Mouse (Mus musculus): ENCODE measurements around the gene Ifitm1.
"Not testable (repeated sequence)": the region's sequence is repeated elsewhere in the genome, so short reads cannot be mapped to it uniquely, and the experiment has no call there.

Ifitm1 gene

GRCm38 (mm10) chr7:140951051-140951450 lies 16.0 kb upstream of the Ifitm1 start:
- DNase-seq (ENCODE audit: low read depth): no peak

- no peak for DNase-seq (ENCODE audit: low read depth)
Measured at GRCm38 (mm10) chr7:140951765-140952164, 15.3 kb upstream of the Ifitm1 start.

- DNase-seq (ENCODE audit: low read depth): no peak
Measured at GRCm38 (mm10) chr7:140952441-140952840, 14.6 kb upstream of the Ifitm1 start.

DNA sequence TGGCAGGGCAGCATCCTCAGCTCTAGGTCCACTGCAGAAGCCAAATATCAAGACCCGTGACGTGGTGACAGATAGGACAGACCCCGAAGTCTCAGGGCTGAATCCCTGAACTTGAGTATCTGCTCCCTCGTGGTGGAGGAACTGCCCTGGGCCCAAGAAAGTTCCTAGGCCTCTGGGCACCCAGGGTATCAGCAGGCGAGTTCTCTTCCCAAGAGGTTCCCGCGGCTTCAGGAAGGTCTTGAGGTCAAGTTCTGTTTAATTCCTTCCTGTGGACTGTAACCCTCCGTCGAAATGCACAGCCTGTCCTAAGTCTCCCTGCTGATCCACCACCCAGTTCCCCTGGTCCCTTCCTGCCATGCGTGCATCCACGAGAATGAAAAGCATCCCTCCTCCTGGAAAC lies 13.9 kb upstream of the Ifitm1 start:
- no peak for DNase-seq (ENCODE audit: low read depth)

GRCm38 (mm10) chr7:140953800-140954732 lies 13.0 kb upstream of the Ifitm1 start:
- DNase-seq (ENCODE audit: low read depth): no peak

- DNase-seq (ENCODE audit: low read depth): no peak
Measured at GRCm38 (mm10) chr7:140954733-140955071, 12.3 kb upstream of the Ifitm1 start.

DNA sequence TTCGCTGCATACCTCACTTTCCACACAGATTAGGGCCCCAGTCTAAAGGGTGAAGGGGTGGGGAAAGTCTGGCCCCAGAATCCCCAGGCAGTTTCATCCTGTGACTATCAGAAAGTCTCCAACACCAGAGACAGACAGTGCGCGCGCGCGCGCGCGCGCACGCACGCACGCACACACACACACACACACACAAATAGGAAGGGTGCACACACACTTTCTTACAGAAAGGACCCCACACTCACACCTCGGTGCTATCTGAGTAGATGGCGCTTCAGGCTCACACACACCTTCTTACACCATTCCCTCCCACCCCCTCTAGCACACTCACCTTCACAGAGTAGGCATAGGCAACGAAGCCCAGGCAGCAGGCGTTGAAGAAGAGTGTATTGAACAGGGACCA lies 11.7 kb upstream of the Ifitm1 start:
- DNase-seq (ENCODE audit: low read depth): peak; percentile 17

- peak; percentile 40 for DNase-seq (ENCODE audit: low read depth)
Measured at GRCm38 (mm10) chr7:140955758-140956555, 11.1 kb upstream of the Ifitm1 start, which contains the start of the genes Gm45717 and Ifitm2. TSS of gene Gm45717 (minus strand) at chr7:140955937. TSS of gene Ifitm2 (minus strand) at chr7:140955987.

DNA sequence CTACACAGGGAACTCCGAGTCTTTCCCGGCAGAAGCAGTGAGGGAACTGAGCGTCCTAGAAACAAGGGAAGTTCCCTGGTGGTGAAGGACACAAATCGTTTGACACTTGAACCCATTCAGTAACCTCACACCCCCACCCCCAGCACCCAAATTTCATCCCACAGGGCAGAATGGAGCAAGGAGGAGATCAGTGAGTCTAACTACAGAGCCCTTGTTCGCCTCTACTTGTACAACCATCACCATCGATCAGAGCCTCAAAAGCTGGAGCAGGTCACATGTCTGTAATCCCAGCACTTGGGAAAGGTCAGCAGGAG lies 10.5 kb upstream of the Ifitm1 start:
- DNase-seq (ENCODE audit: low read depth): no peak

- DNase-seq (ENCODE audit: low read depth): peak; percentile 31
Measured at GRCm38 (mm10) chr7:140959181-140959901, 7.7 kb upstream of the Ifitm1 start.

- DNase-seq (ENCODE audit: low read depth): no peak
Measured at GRCm38 (mm10) chr7:140960026-140960425, 7.0 kb upstream of the Ifitm1 start.

- no peak for DNase-seq (ENCODE audit: low read depth)
Measured at GRCm38 (mm10) chr7:140961416-140961815, 5.6 kb upstream of the Ifitm1 start.

- DNase-seq (ENCODE audit: low read depth): no peak
Measured at GRCm38 (mm10) chr7:140962733-140963132, 4.3 kb upstream of the Ifitm1 start.

- no peak for DNase-seq (ENCODE audit: low read depth)
Measured at GRCm38 (mm10) chr7:140967862-140968591, 1.0 kb downstream of the Ifitm1 start.

DNA sequence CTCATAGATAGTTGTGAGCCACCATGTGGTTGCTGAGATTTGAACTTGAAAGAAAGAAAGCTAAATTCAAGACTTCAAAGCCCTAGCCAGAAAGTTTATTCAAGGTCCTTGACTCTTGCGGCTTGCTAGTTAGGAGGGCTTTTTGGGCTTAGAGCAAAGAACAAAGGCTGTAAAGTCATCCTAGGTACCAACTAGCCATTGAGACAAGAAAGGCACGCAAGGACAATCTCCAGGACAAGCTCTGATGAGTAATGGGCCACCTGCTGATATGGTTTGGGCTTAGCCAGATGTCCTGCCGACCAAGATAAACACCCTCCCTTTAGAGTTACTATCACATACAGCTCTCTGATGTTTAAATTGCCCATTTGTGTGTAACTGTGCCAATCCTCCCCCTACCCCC lies 1.7 kb downstream of the Ifitm1 start:
- not testable (repeated sequence) for DNase-seq (ENCODE audit: low read depth)

DNA sequence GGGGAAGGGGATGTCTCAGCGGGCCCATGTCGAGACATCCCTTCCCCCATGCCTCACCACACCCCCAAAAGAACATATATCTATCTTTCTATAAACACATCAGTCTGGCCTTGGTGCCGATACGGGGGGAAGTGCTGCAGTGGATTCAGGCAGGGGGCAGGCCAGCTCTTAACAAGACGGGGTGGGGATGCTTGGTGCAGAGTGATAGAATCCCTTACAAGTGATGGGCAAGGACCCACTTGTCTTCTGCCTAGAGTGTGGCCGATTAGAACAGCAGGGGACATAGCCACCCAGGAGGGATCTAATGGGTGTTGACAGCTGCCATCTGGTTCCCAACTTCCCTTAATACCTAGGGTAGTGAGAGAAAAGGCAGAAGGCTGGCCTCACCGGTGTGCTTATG lies 3.9 kb downstream of the Ifitm1 start:
- DNase-seq (ENCODE audit: low read depth): no peak

DNA sequence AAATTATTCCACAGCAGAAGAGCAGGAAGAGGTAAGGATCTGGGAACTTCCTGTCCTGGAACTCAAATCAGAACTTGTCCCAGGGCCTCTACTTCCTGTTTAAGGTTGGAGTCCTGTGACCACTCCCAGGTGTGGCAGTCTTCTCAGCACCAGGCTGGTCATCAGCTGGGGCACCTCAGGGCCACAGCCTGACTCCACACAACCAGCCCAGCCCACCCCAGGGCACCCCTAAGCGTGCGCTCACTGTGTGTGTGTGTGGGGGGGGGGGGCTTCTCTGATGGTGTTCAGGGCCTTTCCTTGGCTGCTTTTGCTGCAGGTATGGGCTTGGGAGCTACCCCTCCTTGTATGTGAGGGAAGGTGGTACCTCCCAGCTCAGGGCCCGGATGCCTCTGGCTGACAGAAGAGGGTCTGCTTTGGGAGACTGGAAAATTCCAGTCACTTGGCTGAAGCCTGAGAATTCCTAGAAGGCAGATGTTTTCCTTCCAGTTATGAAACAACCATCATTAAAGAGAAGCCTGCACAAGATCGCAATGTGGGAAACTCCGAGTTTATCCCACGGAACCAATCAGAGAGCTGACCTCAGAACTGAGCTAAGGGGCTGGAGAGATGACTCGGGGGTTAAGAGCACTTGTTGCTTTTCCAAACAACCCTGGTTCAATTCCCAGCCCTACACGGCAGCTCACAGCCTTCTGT lies 4.6 kb downstream of the Ifitm1 start:
- no peak for DNase-seq (ENCODE audit: low read depth)

DNA sequence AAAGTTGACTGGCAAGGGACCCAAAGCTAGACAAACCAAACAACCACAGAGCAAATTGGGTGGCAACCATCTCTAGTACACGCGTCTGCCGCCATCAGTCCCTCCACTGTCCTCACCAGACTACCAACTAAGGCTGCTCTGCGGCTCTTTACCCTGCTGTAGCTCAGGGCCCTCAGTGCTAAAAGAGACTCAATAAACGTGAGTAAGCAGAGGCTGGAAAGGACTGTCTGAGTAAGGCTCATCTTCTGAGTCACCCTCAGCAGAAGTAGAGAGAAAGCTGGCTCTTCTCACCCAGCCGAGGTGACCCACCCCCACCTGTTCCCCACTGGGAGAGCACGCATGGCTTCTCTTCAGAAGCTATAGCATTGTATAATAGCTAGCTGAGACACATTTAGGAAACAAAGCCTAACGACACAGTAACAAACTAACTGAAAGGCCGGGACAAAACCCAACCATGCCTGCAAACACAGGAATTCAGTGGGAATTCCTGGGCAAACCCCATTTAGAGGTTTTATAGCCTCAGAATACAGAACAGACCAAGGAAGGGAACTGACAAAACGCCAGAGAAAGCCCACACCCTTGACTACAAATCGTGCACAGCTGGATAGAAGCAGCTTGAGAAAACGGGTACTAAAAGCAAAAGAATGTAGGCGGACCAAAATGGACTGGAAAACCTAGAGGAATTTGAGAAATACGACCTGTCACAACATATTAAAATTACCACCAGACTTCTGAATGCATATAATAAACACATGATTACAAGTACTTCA lies 6.6 kb downstream of the Ifitm1 start:
- no peak for DNase-seq (ENCODE audit: low read depth)

- no peak for DNase-seq (ENCODE audit: low read depth)
Measured at GRCm38 (mm10) chr7:140974940-140975339, 7.9 kb downstream of the Ifitm1 start.

GRCm38 (mm10) chr7:140975465-140975864 lies 8.4 kb downstream of the Ifitm1 start:
- no peak for DNase-seq (ENCODE audit: low read depth)
